Mouse (Mus musculus) embryo, embryonic 11 days (tissue): ENCODE measurements at regions not wholly inside any gene's neighbourhood (a gene's known extent, or its start where the extent isn't known, plus 50 kb on each side); places are given as distances from the start of the nearest gene placed in this dataset.

Experiments
- DNase-seq: peaks from one replicate; pipeline ENCODE4 v3.0.0-alpha.2; 2015

- no peak for DNase-seq
Measured at GRCm38 (mm10) chr12:57809961-57810360, 246.0 kb downstream of the Ttc6 start.

- no peak for DNase-seq
Measured at GRCm38 (mm10) chr12:57823809-57824208, 259.9 kb downstream of the Ttc6 start.

GRCm38 (mm10) chr12:57825754-57826153, 261.8 kb downstream of the Ttc6 start:
- peak; percentile 68 for DNase-seq

GRCm38 (mm10) chr12:57842813-57843212, 278.9 kb downstream of the Ttc6 start:
- no peak for DNase-seq

GRCm38 (mm10) chr12:57871028-57871427, 307.1 kb downstream of the Ttc6 start:
- DNase-seq: no peak

GRCm38 (mm10) chr12:57890783-57891478, 320.6 kb upstream of the Sstr1 start:
- no peak for DNase-seq

- no peak for DNase-seq
Measured at GRCm38 (mm10) chr12:57891556-57891955, 320.0 kb upstream of the Sstr1 start.

- DNase-seq: no peak
Measured at GRCm38 (mm10) chr12:57897751-57898250, 313.8 kb upstream of the Sstr1 start.

- peak; percentile 6 for DNase-seq
Measured at GRCm38 (mm10) chr12:57904658-57905057, 306.9 kb upstream of the Sstr1 start.

- no peak for DNase-seq
Measured at GRCm38 (mm10) chr12:57918211-57918610, 293.4 kb upstream of the Sstr1 start.

- no peak for DNase-seq
Measured at GRCm38 (mm10) chr12:57922031-57922430, 289.5 kb upstream of the Sstr1 start.

- no peak for DNase-seq
Measured at GRCm38 (mm10) chr12:57924422-57924821, 287.1 kb upstream of the Sstr1 start.

- DNase-seq: no peak
Measured at GRCm38 (mm10) chr12:57926886-57927285, 284.7 kb upstream of the Sstr1 start.

GRCm38 (mm10) chr12:57928030-57928429, 283.5 kb upstream of the Sstr1 start:
- no peak for DNase-seq

GRCm38 (mm10) chr12:57931856-57932255, 279.7 kb upstream of the Sstr1 start:
- no peak for DNase-seq

- DNase-seq: peak; percentile 19
Measured at GRCm38 (mm10) chr12:57949886-57950285, 261.7 kb upstream of the Sstr1 start.

- no peak for DNase-seq
Measured at GRCm38 (mm10) chr12:57958527-57958926, 253.0 kb upstream of the Sstr1 start.

GRCm38 (mm10) chr12:57960171-57960570, 251.4 kb upstream of the Sstr1 start:
- no peak for DNase-seq

- no peak for DNase-seq
Measured at GRCm38 (mm10) chr12:57969168-57969567, 242.4 kb upstream of the Sstr1 start.

- DNase-seq: no peak
Measured at GRCm38 (mm10) chr12:57970163-57970562, 241.4 kb upstream of the Sstr1 start.

GRCm38 (mm10) chr12:57972484-57972883, 239.1 kb upstream of the Sstr1 start:
- no peak for DNase-seq
